Mouse (Mus musculus) ES-Bruce4 (cell line): Measurements from ENCODE around the gene Pfkfb4.

Source experiments
- EP300 ChIP-seq: IDR thresholded peaks from 2 replicates; pipeline ENCODE4 v1.6.1; 2011; ENCODE audit warnings: low read depth, low read length; ENCODE audit not compliant: insufficient read depth
- POLR2A ChIP-seq: IDR thresholded peaks from one replicate; pipeline ENCODE4 v1.8.1; 2011; ENCODE audit warnings: low read length; ENCODE audit not compliant: insufficient read depth

- TF ChIP-seq EP300 (no peak), POLR2A (no peak)
These were observed 11.6 kb downstream of the Pfkfb4 start for GRCm38 (mm10) chr9:109003201-109003600.
